Mouse (Mus musculus): ENCODE results near the gene Gria4.

DNA sequence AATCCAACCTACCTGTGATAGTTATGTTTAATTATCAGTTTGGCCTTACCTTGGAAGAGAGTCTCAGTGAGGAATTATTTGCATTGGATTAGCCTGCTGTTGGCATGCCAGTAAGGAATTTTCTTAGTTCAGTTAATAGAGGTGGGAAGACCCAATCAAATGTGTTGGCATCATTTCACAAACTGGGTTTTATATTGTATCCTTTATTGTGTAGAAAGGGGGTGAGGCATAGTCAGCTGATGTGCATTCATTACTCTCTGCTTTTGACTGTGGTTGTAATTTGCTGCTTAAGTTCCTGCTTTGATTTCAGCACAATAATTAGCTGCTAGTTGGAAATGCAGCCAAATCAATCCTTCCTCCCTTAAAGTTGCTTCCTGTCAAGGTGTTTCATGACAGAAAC is 83.7 kb downstream of the Gria4 start:
- TF ChIP-seq CTCF (IDR thresholded peaks at IDR 0.05; ENCODE audit: extremely low read depth, insufficient read depth, low read length) (no peak), POLR2A (IDR thresholded peaks at IDR 0.05; ENCODE audit: extremely low read depth, insufficient read depth, low read length) (no peak)

All from cortical plate, adult 2 months (tissue).